Mouse (Mus musculus) heart, postnatal 36 days (tissue): ENCODE data around the gene Chgb. TPM values are rescaled to one million over a fixed set of nuclear protein-coding genes. Genes with fewer than 3 reads are reported as not detected.

Source experiments
- DNase-seq, 2 experiments: peaks; one replicate each; pipeline ENCODE4 v3.0.0; 2021 to 2022
- intact Hi-C: fragments of 180-260 bp; cut with DNase I; formaldehyde crosslinking; loops from one replicate; pipeline ENCODE4 v1.15.1; 2025
- total RNA-seq, 2 experiments: library from RNA; stranded (reverse); gene quantifications; 2 replicates each; pipeline ENCODE4 v1.2.3; 2021

Gene Chgb
- total RNA-seq, 2 experiments from 2014 or later: 0.16 to 0.61 TPM

DNA sequence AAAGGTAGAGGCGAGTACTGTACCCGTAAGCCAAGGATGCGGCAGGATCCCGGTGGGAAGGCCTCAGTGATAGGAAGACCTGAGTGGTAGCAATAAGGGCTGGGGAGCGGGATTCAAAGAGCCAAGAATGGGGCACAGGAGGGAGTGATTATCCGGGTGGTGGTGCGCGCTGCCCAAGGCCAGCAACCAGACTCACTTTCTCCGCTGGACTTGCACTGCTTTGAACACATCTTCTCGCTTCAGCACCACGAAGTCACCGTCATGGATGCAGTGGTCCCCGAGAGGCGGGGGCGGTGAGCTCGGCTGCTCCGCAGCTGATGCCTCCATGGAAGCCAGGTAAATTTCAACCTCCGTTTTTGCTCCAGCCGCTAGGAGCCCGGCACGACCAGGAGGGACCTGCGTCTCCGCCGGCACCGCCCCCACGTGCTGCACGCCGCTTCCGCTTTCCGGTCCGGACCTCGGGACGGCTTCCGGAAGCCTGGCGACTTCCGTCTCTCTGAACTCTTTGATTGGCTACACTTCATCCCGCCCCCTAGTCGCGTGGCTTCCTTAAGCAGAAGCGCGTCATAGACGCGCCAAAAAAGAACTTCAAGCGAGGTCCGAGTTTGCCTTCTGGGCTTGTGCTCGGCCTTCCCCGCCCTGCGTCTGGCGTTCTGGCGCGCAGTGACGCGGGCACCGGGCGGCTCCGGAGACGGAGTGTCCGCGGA lies 34.7 kb downstream of the Chgb start, which contains the start of the genes Trmt6 and Mcm8:
Trmt6 (minus strand) TSS at position 448 of the 707 bp plus-strand sequence.
Mcm8 (plus strand) TSS at position 534 of the 707 bp plus-strand sequence.
- intact Hi-C loops: loop anchor here (1.0 to 2.0 kb wide), 2 partner anchors 31 to 129 kb away; partner anchors contain the start of genes Crls1 and Shld1
- peak; percentile 85 to 87 for DNase-seq

GRCm38 (mm10) chr2:132841071-132841470 lies 60.0 kb downstream of the Chgb start:
- intact Hi-C loops: no loop called here
- no peak for DNase-seq

Other genes with a start within 250 kb of the Chgb start
- gene Gpcpd1, start 193.5 kb upstream of the Chgb start, total RNA-seq: 100 to 1,000 TPM; 251 to 323 TPM
- 10 to 100 TPM; 49.3 to 59.3 TPM for gene Shld1, start 94.3 kb upstream of the Chgb start, total RNA-seq
- 1 to 10 TPM; 6.9 to 7.0 TPM for gene Trmt6, start 34.8 kb downstream of the Chgb start, total RNA-seq
- gene Mcm8, start 34.9 kb downstream of the Chgb start, total RNA-seq: 1 to 10 TPM; 1.8 to 2.4 TPM
- 10 to 100 TPM; 18.0 to 18.9 TPM for gene Crls1, start 65.4 kb downstream of the Chgb start, total RNA-seq
- 1 to 10 TPM; 5.0 to 9.0 TPM for gene Lrrn4, start 99.6 kb downstream of the Chgb start, total RNA-seq
- gene Fermt1, start 164.6 kb downstream of the Chgb start, total RNA-seq: not detected